Mouse (Mus musculus) heart, adult 2 months (tissue): Measurements from ENCODE around the gene Pml.

Experiments used
- CTCF ChIP-seq: fragments of 200-600 bp; IDR thresholded peaks from 2 replicates; pipeline ENCODE4 v1.8.1; 2022; ENCODE audit warnings: antibody characterized with exemption, mild to moderate bottlenecking, moderate library complexity
- EP300 ChIP-seq: fragments of 200-500 bp; IDR thresholded peaks from 2 replicates; pipeline ENCODE4 v1.6.1; 2011; ENCODE audit warnings: low read depth, low read length, control low read depth; ENCODE audit not compliant: insufficient read depth
- POLR2A ChIP-seq: fragments of 200-500 bp; IDR thresholded peaks from 2 replicates; pipeline ENCODE4 v1.6.1; 2011; ENCODE audit warnings: mild to moderate bottlenecking, low read depth, low read length, control low read depth; ENCODE audit not compliant: insufficient read depth

GRCm38 (mm10) chr9:58242696-58243095 is 6.9 kb downstream of the Pml start:
- TF ChIP-seq CTCF (no peak), POLR2A (no peak), EP300 (no peak)
